Mouse (Mus musculus): Measurements from ENCODE around the gene Cfi. TPM values are rescaled to one million over a fixed set of nuclear protein-coding genes. Genes with fewer than 3 reads are reported as not detected.

Cfi gene
- polyA plus RNA-seq, 1 experiment from 2014 or later, result 0.51 TPM

GRCm38 (mm10) chr3:129903866-129904265, 68.2 kb downstream of the Cfi start:
- ATAC-seq (ENCODE audit: low FRiP score), result no peak

DNA sequence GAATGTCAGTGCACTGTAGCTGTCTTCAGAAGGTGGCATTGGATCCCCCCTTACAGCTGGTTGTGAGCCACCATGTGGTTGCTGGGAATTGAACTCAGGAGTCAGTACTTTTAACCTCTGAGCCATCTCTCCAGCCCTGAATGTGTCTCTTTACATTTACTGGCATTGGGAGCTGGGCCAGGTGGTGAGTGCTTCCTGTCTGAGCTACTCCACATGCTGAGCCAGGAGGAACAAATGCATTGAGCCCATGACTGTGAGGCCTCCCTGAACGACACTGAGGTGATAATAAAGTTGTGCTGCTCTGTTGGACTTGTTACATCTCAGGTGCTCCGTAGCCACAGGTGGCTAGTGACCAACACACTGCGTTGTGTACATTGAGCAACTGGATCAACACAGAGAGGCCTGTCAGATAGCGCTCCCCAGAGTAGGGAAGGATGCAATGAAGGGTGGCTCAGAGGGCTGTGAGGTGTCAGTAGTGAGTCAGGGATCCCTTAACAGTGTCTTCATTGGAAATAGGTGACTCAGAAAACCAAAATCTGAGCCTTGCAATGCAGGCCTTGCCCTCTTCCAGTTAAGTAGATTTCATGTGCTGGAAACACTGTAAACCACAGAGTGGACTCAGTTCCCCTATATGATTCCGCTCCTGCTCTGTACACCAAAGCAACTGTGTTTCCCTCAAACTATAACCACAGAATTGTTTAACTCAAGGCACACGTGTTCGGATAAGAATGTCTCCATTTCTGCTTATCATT, 68.9 kb downstream of the Cfi start:
- Histone ChIP-seq H3K4me2 (no peak overlapping the region), H3K27ac (no peak overlapping the region), H3K9me3 (no peaks in the 10 kb centered on the region), H3K4me1 (replicated peaks) (peaks cover 21% of the 10 kb centered on the region), H3K4me3 (no peak overlapping the region), H3K36me3 (peaks cover 20% of the 10 kb centered on the region), H3K9ac (no peak overlapping the region), H3K27me3 (no peaks in the 10 kb centered on the region)
- 92% methylated on average over 7 of the region's 7 CpGs for WGBS
- no peak for ATAC-seq (ENCODE audit: low FRiP score)

More at GRCm38 (mm10) chr3:129903866-129904265, 68.2 kb downstream of the Cfi start:
- Histone ChIP-seq H3K4me1 (replicated peaks) (peaks cover 21% of the 10 kb centered on the region), H3K27ac (no peak overlapping the region), H3K4me3 (no peak overlapping the region), H3K9ac (no peak overlapping the region), H3K36me3 (peaks cover 13% of the 10 kb centered on the region), H3K9me3 (no peaks in the 10 kb centered on the region), H3K4me2 (no peak overlapping the region), H3K27me3 (no peaks in the 10 kb centered on the region)
- WGBS, result 86% methylated on average over 8 of the region's 8 CpGs

GRCm38 (mm10) chr3:129912025-129912424, 76.3 kb downstream of the Cfi start:
- Histone ChIP-seq H3K36me3 (peaks cover 51% of the 10 kb centered on the region), H3K4me2 (no peak overlapping the region), H3K27ac (no peak overlapping the region), H3K4me1 (replicated peaks) (no peaks in the 10 kb centered on the region), H3K4me3 (no peak overlapping the region), H3K9ac (no peak overlapping the region), H3K9me3 (no peaks in the 10 kb centered on the region), H3K27me3 (no peaks in the 10 kb centered on the region)
- WGBS, result 93% methylated on average over 14 of the region's 14 CpGs
- no peak for ATAC-seq (ENCODE audit: low FRiP score)

GRCm38 (mm10) chr3:129913241-129913640, 77.6 kb downstream of the Cfi start:
- Histone ChIP-seq H3K4me3 (no peak overlapping the region), H3K36me3 (peaks cover 49% of the 10 kb centered on the region), H3K4me1 (replicated peaks) (no peaks in the 10 kb centered on the region), H3K27me3 (no peaks in the 10 kb centered on the region), H3K9ac (no peak overlapping the region), H3K4me2 (no peak overlapping the region), H3K9me3 (no peaks in the 10 kb centered on the region), H3K27ac (no peak overlapping the region)
- 91% methylated on average over 13 of the region's 13 CpGs for WGBS
- no peak for ATAC-seq (ENCODE audit: low FRiP score)

DNA sequence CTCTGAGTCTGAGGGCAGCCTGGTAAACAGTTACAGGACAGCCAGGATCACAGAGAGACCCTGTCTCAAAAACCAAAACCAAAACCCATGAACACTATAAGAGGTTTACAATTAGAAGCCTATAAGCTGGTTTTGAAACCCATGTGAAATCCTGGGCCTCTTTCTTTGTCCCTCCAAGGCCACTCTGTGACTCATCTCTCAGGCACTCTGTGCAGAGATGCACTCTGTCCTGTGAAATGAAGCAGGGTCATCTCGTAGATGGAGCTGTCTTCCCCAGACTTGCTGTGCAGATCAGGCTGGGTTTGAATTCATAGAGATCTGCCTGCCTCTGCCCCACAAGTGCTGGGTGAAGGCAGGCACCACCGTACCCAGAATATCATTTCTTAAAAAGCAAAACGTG, 81.7 kb downstream of the Cfi start:
- Histone ChIP-seq H3K4me3 (no peak overlapping the region), H3K9ac (no peak overlapping the region), H3K9me3 (no peaks in the 10 kb centered on the region), H3K27ac (no peak overlapping the region), H3K4me1 (replicated peaks) (no peaks in the 10 kb centered on the region), H3K27me3 (no peaks in the 10 kb centered on the region), H3K36me3 (peaks cover 15% of the 10 kb centered on the region; the same call in 1 of the 2 replicates), H3K4me2 (no peak overlapping the region)
- 89% methylated on average over 3 of the region's 3 CpGs for WGBS
- no peak for ATAC-seq (ENCODE audit: low FRiP score)

GRCm38 (mm10) chr3:129918434-129918833, 82.8 kb downstream of the Cfi start:
- H3K9ac ChIP-seq, result no peak overlapping the region
- 0 out of 2 replicates have a peak overlapping the region, but pooled peaks have one; percentile 4 for H3K4me2 ChIP-seq
- no peaks in the 10 kb centered on the region for H3K9me3 ChIP-seq
- no peak overlapping the region for H3K27ac ChIP-seq
- no peaks in the 10 kb centered on the region for H3K27me3 ChIP-seq
- ATAC-seq (ENCODE audit: low FRiP score), result peak; percentile 85
- WGBS, result 16% methylated on average over 13 of the region's 13 CpGs
- H3K4me3 ChIP-seq, result no peak overlapping the region
- H3K4me1 ChIP-seq (replicated peaks), result no peaks in the 10 kb centered on the region
- H3K36me3 ChIP-seq, result peaks cover 8% of the 10 kb centered on the region; the same call in 1 of the 2 replicates

DNA sequence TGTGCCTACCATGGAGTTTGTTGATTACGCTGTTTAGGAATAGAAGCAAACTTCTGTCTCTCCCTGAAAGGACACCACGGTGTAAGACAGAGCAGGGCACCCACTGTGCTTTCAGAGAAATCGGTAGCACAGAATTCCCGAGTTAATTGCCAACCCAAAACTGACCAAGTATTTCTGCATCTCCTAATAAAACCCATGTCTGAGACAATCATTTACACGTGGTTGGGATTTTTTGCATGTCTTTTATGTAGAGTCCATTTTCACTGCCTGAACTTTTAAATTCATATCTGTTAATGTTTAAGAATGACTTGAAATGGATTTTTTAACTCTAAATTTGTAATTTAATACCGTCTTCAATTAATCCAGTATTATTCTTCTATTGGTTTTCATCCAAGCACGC, 87.9 kb downstream of the Cfi start:
- H3K4me1 ChIP-seq (replicated peaks), result no peaks in the 10 kb centered on the region

More for the DNA sequence above, 87.9 kb downstream of the Cfi start:
- Histone ChIP-seq H3K27me3 (no peaks in the 10 kb centered on the region), H3K9me3 (no peaks in the 10 kb centered on the region), H3K27ac (no peak overlapping the region), H3K36me3 (no peaks in the 10 kb centered on the region), H3K4me2 (no peak overlapping the region), H3K4me3 (no peak overlapping the region), H3K9ac (no peak overlapping the region)
- 91% methylated on average over 7 of the region's 7 CpGs for WGBS
- no peak for ATAC-seq (ENCODE audit: low FRiP score)

Other genes with a start within 250 kb of the Cfi start
- 2.7 and 2.9 TPM in 2 replicates for gene Egf, start 80.6 kb upstream of the Cfi start, polyA plus RNA-seq (2015; fragmentation: Nextera tagmentation; extraction: Ambion mirVana)
- gene Lrit3, start 31.9 kb upstream of the Cfi start, polyA plus RNA-seq (2015; fragmentation: Nextera tagmentation; extraction: Ambion mirVana), result not detected in 2 replicates
- 0.22 and 0.29 TPM in 2 replicates for gene Rrh, start 13.3 kb upstream of the Cfi start, polyA plus RNA-seq (2015; fragmentation: Nextera tagmentation; extraction: Ambion mirVana)
- gene Gar1, start 4.5 kb upstream of the Cfi start, polyA plus RNA-seq (2015; fragmentation: Nextera tagmentation; extraction: Ambion mirVana), result 44.6 and 46.4 TPM in 2 replicates
- 28.3 and 30.0 TPM in 2 replicates for gene Pla2g12a, start 42.7 kb downstream of the Cfi start, polyA plus RNA-seq (2015; fragmentation: Nextera tagmentation; extraction: Ambion mirVana)
- 36.5 and 38.7 TPM in 2 replicates for gene Casp6, start 65.5 kb downstream of the Cfi start, polyA plus RNA-seq (2015; fragmentation: Nextera tagmentation; extraction: Ambion mirVana)
- 3.6 and 4.0 TPM in 2 replicates for gene Mcub, start 134.3 kb downstream of the Cfi start, polyA plus RNA-seq (2015; fragmentation: Nextera tagmentation; extraction: Ambion mirVana)
- 28.6 and 30.2 TPM in 2 replicates for gene Sec24b, start 225.7 kb downstream of the Cfi start, polyA plus RNA-seq (2015; fragmentation: Nextera tagmentation; extraction: Ambion mirVana)

All from hindbrain, embryonic 13.5 days (tissue).